Mouse (Mus musculus): ENCODE measurements around the gene Plxnb3. TPM values are rescaled to one million over a fixed set of nuclear protein-coding genes. Genes with fewer than 3 reads are reported as not detected.

Gene Plxnb3
- polyA plus RNA-seq, 1 experiment from 2014 or later: 0.12 TPM

GRCm38 (mm10) chrX:73774168-73774760, 17.4 kb downstream of the Plxnb3 start, which contains the start of gene Srpk3:
TSS of gene Srpk3 (plus strand) at chrX:73774405.
- no peaks in the 10 kb centered on the region for H3K27me3 ChIP-seq (ENCODE audit: control insufficient read depth, insufficient read depth, low read length)
- ATAC-seq (ENCODE audit: low FRiP score, low TSS enrichment) (0 out of 2 replicates have a peak, but pooled peaks have one; percentile 8), DNase-seq (no peak)
- no peak within 1 kb of the TSS for H3K9ac ChIP-seq (replicated peaks; ENCODE audit: low read length)
- 64% methylated on average over 9 of the region's 9 CpGs for WGBS
- no peak within 1 kb of the TSS for H3K4me2 ChIP-seq (ENCODE audit: low read length)
- H3K27ac ChIP-seq (replicated peaks; ENCODE audit: low read depth, low read length): no peak within 1 kb of the TSS
- no peak within 1 kb of the TSS for H3K4me3 ChIP-seq (replicated peaks; ENCODE audit: low read depth, low read length)
- no peaks in the 10 kb centered on the region for H3K4me1 ChIP-seq (ENCODE audit: control insufficient read depth, insufficient read depth, low read length)
- no peaks in the 10 kb centered on the region for H3K9me3 ChIP-seq (ENCODE audit: control insufficient read depth, low read length)
- H3K36me3 ChIP-seq (ENCODE audit: control insufficient read depth, insufficient read depth, low read length): peaks cover 14% of the 10 kb centered on the region

- H3K4me2 ChIP-seq (ENCODE audit: low read length): no peak overlapping the region
- no peaks in the 10 kb centered on the region for H3K9me3 ChIP-seq (ENCODE audit: control insufficient read depth, low read length)
- peaks cover 21% of the 10 kb centered on the region for H3K36me3 ChIP-seq (ENCODE audit: control insufficient read depth, insufficient read depth, low read length)
- no peak overlapping the region for H3K4me3 ChIP-seq (replicated peaks; ENCODE audit: low read depth, low read length)
- 73% methylated on average over 10 of the region's 10 CpGs for WGBS
- H3K9ac ChIP-seq (replicated peaks; ENCODE audit: low read length): no peak overlapping the region
- no peak overlapping the region for H3K27ac ChIP-seq (replicated peaks; ENCODE audit: low read depth, low read length)
- DNase-seq: no peak
- H3K4me1 ChIP-seq (ENCODE audit: control insufficient read depth, insufficient read depth, low read length): no peaks in the 10 kb centered on the region
- ATAC-seq (ENCODE audit: low FRiP score, low TSS enrichment): 0 out of 2 replicates have a peak, but pooled peaks have one; percentile 34
- H3K27me3 ChIP-seq (ENCODE audit: control insufficient read depth, insufficient read depth, low read length): no peaks in the 10 kb centered on the region
Observed at GRCm38 (mm10) chrX:73774802-73775483, 18.1 kb downstream of the Plxnb3 start.

GRCm38 (mm10) chrX:73782227-73782626, 25.3 kb downstream of the Plxnb3 start:
- 82% methylated on average over 3 of the region's 3 CpGs for WGBS
- Histone ChIP-seq H3K4me1 (ENCODE audit: control insufficient read depth, insufficient read depth, low read length) (peaks cover 10% of the 10 kb centered on the region; the same call in 1 of the 2 replicates), H3K4me3 (replicated peaks; ENCODE audit: low read depth, low read length) (no peak overlapping the region), H3K4me2 (ENCODE audit: low read length) (no peak overlapping the region), H3K27me3 (ENCODE audit: control insufficient read depth, insufficient read depth, low read length) (no peaks in the 10 kb centered on the region), H3K27ac (replicated peaks; ENCODE audit: low read depth, low read length) (no peak overlapping the region), H3K9me3 (ENCODE audit: control insufficient read depth, low read length) (no peaks in the 10 kb centered on the region), H3K36me3 (ENCODE audit: control insufficient read depth, insufficient read depth, low read length) (peaks cover 40% of the 10 kb centered on the region), H3K9ac (replicated peaks; ENCODE audit: low read length) (no peak overlapping the region)
- ATAC-seq (ENCODE audit: low FRiP score, low TSS enrichment) (no peak), DNase-seq (no peak)

- H3K27ac ChIP-seq (replicated peaks; ENCODE audit: low read depth, low read length): peak overlapping the region; percentile 91
- DNase-seq (no peak), ATAC-seq (ENCODE audit: low FRiP score, low TSS enrichment) (no peak)
Observed at GRCm38 (mm10) chrX:73785666-73786065, 28.8 kb downstream of the Plxnb3 start.

GRCm38 (mm10) chrX:73786364-73787224, 29.7 kb downstream of the Plxnb3 start, which contains the start of the genes Idh3g and Ssr4:
TSS of gene Idh3g (minus strand) at chrX:73786897.
TSS of gene Ssr4 (plus strand) at chrX:73787028.
- 20% methylated on average over 52 of the region's 52 CpGs for WGBS
- Histone ChIP-seq H3K27me3 (ENCODE audit: control insufficient read depth, insufficient read depth, low read length) (no peaks in the 10 kb centered on the region), H3K36me3 (ENCODE audit: control insufficient read depth, insufficient read depth, low read length) (peaks cover 19% of the 10 kb centered on the region), H3K4me3 (replicated peaks; ENCODE audit: low read depth, low read length) (peak within 1 kb of the TSS; percentile 51), H3K4me2 (ENCODE audit: low read length) (peak within 1 kb of the TSS; percentile 65), H3K27ac (replicated peaks; ENCODE audit: low read depth, low read length) (peak within 1 kb of the TSS; percentile 91), H3K4me1 (ENCODE audit: control insufficient read depth, insufficient read depth, low read length) (peaks cover 17% of the 10 kb centered on the region; the same call in 1 of the 2 replicates), H3K9ac (replicated peaks; ENCODE audit: low read length) (peak within 1 kb of the TSS; percentile 72), H3K9me3 (ENCODE audit: control insufficient read depth, low read length) (no peaks in the 10 kb centered on the region)
- peak; percentile 96 for ATAC-seq (ENCODE audit: low FRiP score, low TSS enrichment)
- DNase-seq: peak; percentile 96

More at GRCm38 (mm10) chrX:73785666-73786065, 28.8 kb downstream of the Plxnb3 start:
- H3K4me3 ChIP-seq (replicated peaks; ENCODE audit: low read depth, low read length): peak overlapping the region; percentile 51
- peak overlapping the region; percentile 53 for H3K9ac ChIP-seq (replicated peaks; ENCODE audit: low read length)
- H3K9me3 ChIP-seq (ENCODE audit: control insufficient read depth, low read length): no peaks in the 10 kb centered on the region
- H3K27me3 ChIP-seq (ENCODE audit: control insufficient read depth, insufficient read depth, low read length): no peaks in the 10 kb centered on the region
- H3K4me2 ChIP-seq (ENCODE audit: low read length): peak overlapping the region; percentile 58
- peaks cover 17% of the 10 kb centered on the region; the same call in 1 of the 2 replicates for H3K4me1 ChIP-seq (ENCODE audit: control insufficient read depth, insufficient read depth, low read length)
- H3K36me3 ChIP-seq (ENCODE audit: control insufficient read depth, insufficient read depth, low read length): peaks cover 25% of the 10 kb centered on the region

- Histone ChIP-seq H3K9me3 (ENCODE audit: control insufficient read depth, low read length) (no peaks in the 10 kb centered on the region), H3K4me1 (ENCODE audit: control insufficient read depth, insufficient read depth, low read length) (peaks cover 17% of the 10 kb centered on the region; the same call in 1 of the 2 replicates), H3K9ac (replicated peaks; ENCODE audit: low read length) (peak overlapping the region; percentile 72), H3K27ac (replicated peaks; ENCODE audit: low read depth, low read length) (peak overlapping the region; percentile 91), H3K36me3 (ENCODE audit: control insufficient read depth, insufficient read depth, low read length) (peaks cover 16% of the 10 kb centered on the region), H3K4me3 (replicated peaks; ENCODE audit: low read depth, low read length) (peak overlapping the region; percentile 51), H3K4me2 (ENCODE audit: low read length) (peak overlapping the region; percentile 65), H3K27me3 (ENCODE audit: control insufficient read depth, insufficient read depth, low read length) (no peaks in the 10 kb centered on the region)
- ATAC-seq (ENCODE audit: low FRiP score, low TSS enrichment): 0 out of 2 replicates have a peak, but pooled peaks have one; percentile 5
- no peak for DNase-seq
- 16% methylated on average over 19 of the region's 22 CpGs for WGBS
Observed at GRCm38 (mm10) chrX:73787225-73787558, 30.3 kb downstream of the Plxnb3 start.

- Histone ChIP-seq H3K9me3 (ENCODE audit: control insufficient read depth, low read length) (no peaks in the 10 kb centered on the region), H3K4me2 (ENCODE audit: low read length) (peak overlapping the region; percentile 65), H3K36me3 (ENCODE audit: control insufficient read depth, insufficient read depth, low read length) (peaks cover 16% of the 10 kb centered on the region), H3K4me1 (ENCODE audit: control insufficient read depth, insufficient read depth, low read length) (peaks cover 17% of the 10 kb centered on the region; the same call in 1 of the 2 replicates), H3K27me3 (ENCODE audit: control insufficient read depth, insufficient read depth, low read length) (no peaks in the 10 kb centered on the region), H3K9ac (replicated peaks; ENCODE audit: low read length) (no peak overlapping the region), H3K27ac (replicated peaks; ENCODE audit: low read depth, low read length) (no peak overlapping the region), H3K4me3 (replicated peaks; ENCODE audit: low read depth, low read length) (no peak overlapping the region)
- 77% methylated on average over 1 of the region's 1 CpGs for WGBS
- ATAC-seq (ENCODE audit: low FRiP score, low TSS enrichment) (no peak), DNase-seq (no peak)
Observed at GRCm38 (mm10) chrX:73788501-73788900, 31.6 kb downstream of the Plxnb3 start.

- Histone ChIP-seq H3K4me2 (ENCODE audit: low read length) (no peak overlapping the region), H3K36me3 (ENCODE audit: control insufficient read depth, insufficient read depth, low read length) (peaks cover 23% of the 10 kb centered on the region), H3K4me1 (ENCODE audit: control insufficient read depth, insufficient read depth, low read length) (peaks cover 3% of the 10 kb centered on the region; the same call in 1 of the 2 replicates), H3K4me3 (replicated peaks; ENCODE audit: low read depth, low read length) (no peak overlapping the region), H3K27me3 (ENCODE audit: control insufficient read depth, insufficient read depth, low read length) (no peaks in the 10 kb centered on the region), H3K9ac (replicated peaks; ENCODE audit: low read length) (no peak overlapping the region), H3K9me3 (ENCODE audit: control insufficient read depth, low read length) (no peaks in the 10 kb centered on the region), H3K27ac (replicated peaks; ENCODE audit: low read depth, low read length) (no peak overlapping the region)
- ATAC-seq (ENCODE audit: low FRiP score, low TSS enrichment): no peak
- no peak for DNase-seq
Observed at GRCm38 (mm10) chrX:73793039-73793438, 36.1 kb downstream of the Plxnb3 start.

Measured in midbrain, embryonic 14.5 days (tissue).